Mouse (Mus musculus): ENCODE data around the gene Fam72a. TPM values are rescaled to one million over a fixed set of nuclear protein-coding genes. Genes with fewer than 3 reads are reported as not detected.
A peak's percentile ranks its signal among the peaks of the same experiment; 100 is the strongest.

Fam72a gene
- polyA plus RNA-seq, 1 experiment from 2014 or later, result 5.3 TPM

DNA sequence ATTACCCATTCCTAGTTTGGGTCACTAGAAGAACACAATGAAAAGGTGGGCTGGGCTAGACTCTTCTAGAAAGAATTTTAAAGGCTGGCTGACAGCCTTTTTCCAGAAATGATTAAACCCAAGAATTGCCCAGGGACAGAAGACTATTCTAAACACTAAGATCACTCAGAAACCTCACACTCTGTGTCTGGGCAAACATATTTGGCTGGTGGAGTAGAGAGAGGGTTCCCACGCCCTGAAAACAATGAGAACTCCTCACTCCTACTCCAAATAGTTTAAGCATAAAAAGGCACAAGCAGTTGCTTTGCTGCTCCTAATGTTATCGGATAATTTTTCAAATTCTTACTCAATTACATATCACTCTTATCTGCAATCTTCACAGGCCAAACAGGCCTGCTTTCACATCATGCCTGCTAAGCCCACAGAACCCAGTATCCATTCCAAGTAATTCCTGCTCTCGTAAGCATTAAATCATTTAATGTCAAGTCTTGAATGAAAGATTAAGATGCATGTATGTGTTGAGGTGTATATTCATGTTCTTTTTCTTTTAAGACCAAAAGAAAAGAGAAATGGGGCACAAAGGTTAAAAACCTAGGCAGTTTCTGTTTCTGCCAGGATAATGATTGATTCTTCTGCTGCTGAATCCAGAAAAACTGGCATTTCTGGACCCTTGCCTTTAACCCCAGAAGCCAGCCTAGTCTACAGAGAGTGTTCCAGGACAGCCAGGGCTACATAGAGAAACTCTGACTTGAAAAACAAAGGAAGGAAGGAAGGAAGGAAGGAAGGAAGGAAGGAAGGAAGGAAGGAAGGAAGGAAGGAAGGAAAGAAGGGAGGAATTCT, 15.8 kb upstream of the Fam72a start:
- Histone ChIP-seq H3K4me3 (no peak overlapping the region), H3K9me3 (no peaks in the 10 kb centered on the region), H3K27me3 (ENCODE audit: poor library complexity, severe bottlenecking) (no peaks in the 10 kb centered on the region), H3K27ac (no peak overlapping the region), H3K36me3 (replicated peaks) (peaks cover 6% of the 10 kb centered on the region; the same call in 1 of the 2 replicates), H3K4me1 (no peaks in the 10 kb centered on the region)
- DNase-seq (ENCODE audit: extremely low spot score, low spot score), result no peak
- 85% methylated on average over 3 of the region's 3 CpGs for WGBS

DNA sequence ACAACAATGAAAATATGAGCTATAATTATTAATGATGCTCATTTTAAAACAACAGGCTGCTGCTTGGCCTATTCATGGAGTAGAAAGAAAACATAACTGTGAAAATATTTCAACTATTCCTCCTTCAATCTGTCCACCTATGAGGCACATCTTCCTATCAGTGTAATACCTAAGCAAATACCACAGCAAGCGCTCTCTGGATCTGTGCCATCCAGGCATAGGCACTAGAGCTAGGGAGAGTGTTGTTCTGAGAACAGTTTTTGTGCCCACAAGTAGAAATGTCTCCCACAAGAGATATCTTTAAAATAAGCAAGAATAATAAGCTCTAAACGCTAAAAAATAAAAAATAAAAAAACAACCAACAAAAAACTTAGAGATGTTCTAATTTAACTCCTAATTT, 14.6 kb upstream of the Fam72a start:
- Histone ChIP-seq H3K4me3 (no peak overlapping the region), H3K36me3 (replicated peaks) (peaks cover 6% of the 10 kb centered on the region; the same call in 1 of the 2 replicates), H3K27me3 (ENCODE audit: poor library complexity, severe bottlenecking) (no peaks in the 10 kb centered on the region), H3K27ac (no peak overlapping the region), H3K4me1 (no peaks in the 10 kb centered on the region), H3K9me3 (no peaks in the 10 kb centered on the region)
- DNase-seq (ENCODE audit: extremely low spot score, low spot score), result no peak
- 94% methylated on average over 2 of the region's 2 CpGs for WGBS

- DNase-seq (ENCODE audit: extremely low spot score, low spot score), result no peak
- Histone ChIP-seq H3K36me3 (replicated peaks) (peaks cover 11% of the 10 kb centered on the region), H3K27ac (no peak overlapping the region), H3K27me3 (ENCODE audit: poor library complexity, severe bottlenecking) (no peaks in the 10 kb centered on the region), H3K4me1 (no peaks in the 10 kb centered on the region), H3K9me3 (no peaks in the 10 kb centered on the region), H3K4me3 (no peak overlapping the region)
- WGBS, result 65% methylated on average over 1 of the region's 1 CpGs
These were observed 13.5 kb upstream of the Fam72a start for GRCm38 (mm10) chr1:131514197-131514596.

DNA sequence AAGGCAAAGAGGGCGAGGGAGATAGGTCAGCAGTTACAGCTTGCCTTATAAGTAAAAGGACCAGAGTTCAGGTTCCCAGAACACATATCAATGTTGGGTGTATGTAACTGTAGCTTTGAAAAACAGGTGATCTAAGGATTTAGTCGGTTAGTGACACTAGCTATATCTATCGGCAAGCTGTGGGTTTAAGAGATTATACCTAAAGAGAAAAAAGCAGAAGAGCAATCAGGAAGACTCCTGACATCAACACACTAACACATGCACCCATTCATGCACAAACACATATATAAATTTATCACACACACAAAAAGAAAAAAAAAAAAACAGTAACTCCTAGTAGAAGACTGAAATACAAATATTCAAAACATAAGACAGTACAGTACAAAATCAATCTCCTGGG, 11.1 kb upstream of the Fam72a start:
- H3K4me1 ChIP-seq, result peaks cover 7% of the 10 kb centered on the region
- H3K27ac ChIP-seq, result no peak overlapping the region
- no peak overlapping the region for H3K4me3 ChIP-seq
- H3K36me3 ChIP-seq (replicated peaks), result peaks cover 4% of the 10 kb centered on the region; the same call in 1 of the 2 replicates
- H3K27me3 ChIP-seq (ENCODE audit: poor library complexity, severe bottlenecking), result no peaks in the 10 kb centered on the region
- 93% methylated on average over 3 of the region's 3 CpGs for WGBS
- no peak for DNase-seq (ENCODE audit: extremely low spot score, low spot score)
- no peaks in the 10 kb centered on the region for H3K9me3 ChIP-seq

- H3K4me1 ChIP-seq, result peaks cover 55% of the 10 kb centered on the region
- peak overlapping the region; percentile 87 for H3K4me3 ChIP-seq
- peaks cover 10% of the 10 kb centered on the region for H3K36me3 ChIP-seq (replicated peaks)
- H3K27me3 ChIP-seq (ENCODE audit: poor library complexity, severe bottlenecking), result no peaks in the 10 kb centered on the region
- no peak overlapping the region for H3K27ac ChIP-seq
- H3K9me3 ChIP-seq, result no peaks in the 10 kb centered on the region
- DNase-seq (ENCODE audit: extremely low spot score, low spot score), result no peak
- 54% methylated on average over 3 of the region's 3 CpGs for WGBS
These were observed 3.9 kb upstream of the Fam72a start for GRCm38 (mm10) chr1:131523794-131524193.

- peak; percentile 41 for DNase-seq (ENCODE audit: extremely low spot score, low spot score)
- Histone ChIP-seq H3K36me3 (replicated peaks) (peaks cover 8% of the 10 kb centered on the region; the same call in 1 of the 2 replicates), H3K27me3 (ENCODE audit: poor library complexity, severe bottlenecking) (no peaks in the 10 kb centered on the region), H3K4me3 (peak overlapping the region; percentile 87), H3K9me3 (no peaks in the 10 kb centered on the region), H3K4me1 (peaks cover 68% of the 10 kb centered on the region), H3K27ac (peak overlapping the region; percentile 95)
- under 1% methylated on average over 26 of the region's 26 CpGs for WGBS
These were observed 2.6 kb upstream of the Fam72a start for GRCm38 (mm10) chr1:131525101-131525585.

GRCm38 (mm10) chr1:131525586-131526271, 2.0 kb upstream of the Fam72a start:
- no peaks in the 10 kb centered on the region for H3K27me3 ChIP-seq (ENCODE audit: poor library complexity, severe bottlenecking)
- peaks cover 8% of the 10 kb centered on the region; the same call in 1 of the 2 replicates for H3K36me3 ChIP-seq (replicated peaks)
- peaks cover 74% of the 10 kb centered on the region for H3K4me1 ChIP-seq
- H3K9me3 ChIP-seq, result no peaks in the 10 kb centered on the region
- DNase-seq (ENCODE audit: extremely low spot score, low spot score), result peak; percentile 51
- peak overlapping the region; percentile 95 for H3K27ac ChIP-seq
- peak overlapping the region; percentile 87 for H3K4me3 ChIP-seq
- WGBS, result under 1% methylated on average over 41 of the region's 41 CpGs

DNA sequence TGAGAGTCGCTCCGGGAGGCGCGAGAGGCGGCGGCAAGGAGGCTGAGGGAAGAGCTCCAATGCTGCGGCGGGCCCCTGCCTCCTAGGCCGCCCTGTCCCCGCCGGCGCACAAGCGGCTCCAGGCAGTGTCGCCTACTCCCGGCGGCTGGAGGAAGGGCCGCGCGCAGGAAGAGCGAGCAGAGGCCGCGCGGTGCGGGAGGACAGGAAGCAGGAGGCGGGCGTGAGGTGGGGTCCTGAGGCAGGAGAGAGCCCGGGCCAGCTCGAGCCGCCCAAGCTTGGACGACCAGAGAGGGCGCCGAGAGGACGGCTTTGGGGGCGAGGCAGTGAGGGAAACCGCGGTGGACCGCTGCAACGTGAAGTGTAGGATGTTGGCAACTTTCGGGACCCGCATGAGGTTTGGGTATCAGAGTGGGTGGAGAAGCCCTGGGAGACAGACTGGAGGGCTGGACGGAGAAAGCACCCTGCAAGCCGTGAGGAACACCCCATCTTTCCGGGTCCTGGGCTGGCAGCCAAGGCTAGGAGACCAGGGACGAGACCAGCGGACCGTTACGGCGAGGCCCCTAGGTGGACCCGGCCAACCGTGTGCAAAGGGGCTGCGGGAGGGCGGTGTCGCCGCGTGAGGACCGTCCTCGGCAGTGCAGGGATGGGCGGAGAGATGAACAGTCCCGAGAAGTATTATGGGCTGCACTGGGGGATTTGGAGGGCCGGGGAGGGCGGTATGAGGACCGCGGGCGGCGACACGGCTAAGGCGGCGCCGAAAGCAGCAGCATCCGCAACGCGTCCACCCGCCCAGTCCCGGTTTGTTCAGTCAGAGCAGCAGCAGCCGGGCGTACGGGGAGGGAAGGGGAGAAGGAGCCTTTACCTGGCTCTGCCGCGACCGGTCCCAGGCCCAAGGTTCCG, 1.1 kb upstream of the Fam72a start:
- H3K27me3 ChIP-seq (ENCODE audit: poor library complexity, severe bottlenecking), result no peaks in the 10 kb centered on the region
- H3K9me3 ChIP-seq, result no peaks in the 10 kb centered on the region
- peak overlapping the region; percentile 87 for H3K4me3 ChIP-seq
- peaks cover 8% of the 10 kb centered on the region; the same call in 1 of the 2 replicates for H3K36me3 ChIP-seq (replicated peaks)
- peak overlapping the region; percentile 95 for H3K27ac ChIP-seq
- peak; percentile 70 for DNase-seq (ENCODE audit: extremely low spot score, low spot score)
- under 1% methylated on average over 73 of the region's 81 CpGs for WGBS
- H3K4me1 ChIP-seq, result peaks cover 75% of the 10 kb centered on the region

GRCm38 (mm10) chr1:131528081-131528507, 391 bp downstream of the Fam72a start:
- Histone ChIP-seq H3K27me3 (ENCODE audit: poor library complexity, severe bottlenecking) (no peaks in the 10 kb centered on the region), H3K36me3 (replicated peaks) (peaks cover 10% of the 10 kb centered on the region; the same call in 1 of the 2 replicates), H3K4me3 (peak overlapping the region; percentile 87), H3K9me3 (no peaks in the 10 kb centered on the region), H3K27ac (peak overlapping the region; percentile 94), H3K4me1 (peaks cover 63% of the 10 kb centered on the region)
- no peak for DNase-seq (ENCODE audit: extremely low spot score, low spot score)
- under 1% methylated on average over 34 of the region's 34 CpGs for WGBS

GRCm38 (mm10) chr1:131528561-131529166, 961 bp downstream of the Fam72a start:
- WGBS, result 2% methylated on average over 9 of the region's 9 CpGs
- DNase-seq (ENCODE audit: extremely low spot score, low spot score), result peak; percentile 22

DNA sequence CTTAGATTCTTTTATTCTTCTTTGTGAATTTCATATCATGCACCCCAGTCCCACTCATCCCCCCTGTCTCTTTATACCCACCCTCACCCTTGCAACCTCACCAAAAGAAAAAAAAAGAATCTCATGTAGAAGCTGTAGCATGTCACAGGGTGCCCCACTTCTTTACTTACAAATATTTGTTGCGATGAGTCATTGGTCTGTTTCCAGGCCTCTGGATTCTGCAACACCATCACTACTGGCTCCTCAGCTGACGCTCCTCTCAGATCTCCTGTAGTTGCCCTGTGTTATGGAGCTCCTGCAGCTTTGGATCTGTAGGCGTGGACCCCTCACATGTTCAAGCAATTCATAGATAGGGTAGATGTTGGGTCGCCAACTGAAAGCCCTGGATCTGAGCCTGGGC, 12.1 kb downstream of the Fam72a start:
- Histone ChIP-seq H3K4me1 (peaks cover 10% of the 10 kb centered on the region; the same call in 1 of the 2 replicates), H3K27me3 (ENCODE audit: poor library complexity, severe bottlenecking) (no peaks in the 10 kb centered on the region), H3K4me3 (no peak overlapping the region), H3K36me3 (replicated peaks) (peaks cover 40% of the 10 kb centered on the region), H3K27ac (no peak overlapping the region), H3K9me3 (no peaks in the 10 kb centered on the region)
- DNase-seq (ENCODE audit: extremely low spot score, low spot score), result no peak
- 94% methylated on average over 4 of the region's 4 CpGs for WGBS

More at GRCm38 (mm10) chr1:131528561-131529166, 961 bp downstream of the Fam72a start:
- H3K27me3 ChIP-seq (ENCODE audit: poor library complexity, severe bottlenecking), result no peaks in the 10 kb centered on the region
- peaks cover 57% of the 10 kb centered on the region for H3K4me1 ChIP-seq
- H3K36me3 ChIP-seq (replicated peaks), result peaks cover 8% of the 10 kb centered on the region; the same call in 1 of the 2 replicates
- peak overlapping the region; percentile 87 for H3K4me3 ChIP-seq
- H3K9me3 ChIP-seq, result no peaks in the 10 kb centered on the region
- H3K27ac ChIP-seq, result peak overlapping the region; percentile 94
